Mouse (Mus musculus) cerebellum, adult 2 months (tissue): ENCODE data around the gene Icmt.
A peak's percentile ranks its signal among the peaks of the same experiment; 100 is the strongest.

Experiments
- CTCF ChIP-seq: fragments of 200-500 bp; IDR thresholded peaks from 2 replicates; pipeline ENCODE4 v1.5.1; 2011; ENCODE audit warnings: low read depth, mild to moderate bottlenecking, control low read depth, low read length, moderate library complexity, borderline replicate concordance; ENCODE audit not compliant: insufficient read depth
- POLR2A ChIP-seq: fragments of 200-500 bp; IDR thresholded peaks from 2 replicates; pipeline ENCODE4 v1.6.1; 2011; ENCODE audit warnings: low read length, control low read depth, borderline replicate concordance; ENCODE audit not compliant: insufficient read depth

GRCm38 (mm10) chr4:152325574-152326411 lies 28.8 kb downstream of the Icmt start, which contains the start of gene Rpl22:
- peak; percentile 89 for TF ChIP-seq POLR2A
- 0 out of 2 replicates have a peak, but pooled peaks have one; percentile 8 for TF ChIP-seq CTCF
